Mouse (Mus musculus): ENCODE data around the gene Pcca. TPM values are rescaled to one million over a fixed set of nuclear protein-coding genes. Genes with fewer than 3 reads are reported as not detected.
A peak's percentile ranks its signal among the peaks of the same experiment; 100 is the strongest.

The Pcca gene
- polyA plus RNA-seq, 1 experiment from 2014 or later, result 31.5 TPM

DNA sequence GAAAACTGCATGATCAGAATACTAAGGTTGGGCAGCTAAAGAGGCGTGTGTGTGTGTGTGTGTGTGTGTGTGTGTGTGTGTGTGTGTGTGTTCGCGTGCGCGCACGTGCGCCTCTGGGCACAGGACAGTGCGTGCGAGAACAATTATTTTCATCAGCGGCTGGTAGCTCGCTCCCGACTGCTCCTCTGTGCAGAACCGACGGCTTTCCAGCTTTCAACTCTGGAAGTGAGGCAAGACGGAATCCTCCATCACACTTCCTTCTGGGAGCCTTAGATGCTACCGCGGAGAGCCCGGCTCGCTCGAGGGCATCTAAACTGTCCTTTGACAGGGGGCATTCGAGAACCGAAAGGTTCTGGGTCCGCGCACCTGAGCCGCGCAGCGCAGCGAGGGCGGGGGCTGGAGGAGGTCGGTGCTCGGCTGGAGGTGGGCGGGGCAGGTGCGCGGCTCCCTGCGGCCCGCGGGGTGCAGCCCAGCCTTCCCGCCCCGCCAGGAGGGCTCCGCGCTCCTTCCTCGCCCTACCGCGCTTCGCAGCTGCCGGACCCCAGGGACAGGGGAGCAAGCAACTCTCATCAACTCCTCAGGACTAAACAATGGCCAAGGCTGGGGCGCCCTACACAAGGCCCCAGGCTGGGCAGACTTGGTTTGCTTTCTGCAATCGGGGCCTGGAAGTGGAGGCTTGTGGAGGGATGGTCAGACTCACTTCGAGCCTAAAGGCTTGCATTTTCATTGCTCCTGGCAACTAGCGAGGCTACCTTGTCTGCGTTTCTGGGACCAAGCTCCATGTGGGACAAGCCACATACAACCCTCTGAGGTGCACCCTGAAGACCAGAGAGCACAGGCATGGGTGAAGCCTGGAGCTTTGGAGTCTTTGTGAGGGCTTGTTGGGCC is 43.4 kb upstream of the Pcca start, which contains the start of gene Gm10837:
Gene Gm10837 (plus strand): TSS at position 146 of the 888 bp plus-strand sequence.
- Histone ChIP-seq H3K36me3 (ENCODE audit: control insufficient read depth, insufficient read depth) (no peaks in the 10 kb centered on the region), H3K9ac (ENCODE audit: low read length) (no peak within 1 kb of the TSS), H3K27me3 (ENCODE audit: control insufficient read depth, insufficient read depth, low read length) (peaks cover 53% of the 10 kb centered on the region), H3K4me1 (ENCODE audit: control insufficient read depth, insufficient read depth, low read length) (peaks cover 5% of the 10 kb centered on the region), H3K4me3 (ENCODE audit: low read length) (peak within 1 kb of the TSS; percentile 32), H3K9me3 (replicated peaks; ENCODE audit: control insufficient read depth, low read length) (0 out of 2 replicates have a peak, but pooled peaks cover 2% of the 10 kb centered on the region), H3K4me2 (ENCODE audit: low read depth, low read length) (peak within 1 kb of the TSS; percentile 49), H3K27ac (ENCODE audit: low read length) (no peak within 1 kb of the TSS)
- 2% methylated on average over 49 of the region's 51 CpGs for WGBS
- ATAC-seq (replicated peaks; ENCODE audit: extremely low read depth, insufficient read depth, low FRiP score), result no peak

- ATAC-seq (replicated peaks; ENCODE audit: extremely low read depth, insufficient read depth, low FRiP score), result no peak
- Histone ChIP-seq H3K9me3 (replicated peaks; ENCODE audit: control insufficient read depth, low read length) (0 out of 2 replicates have a peak, but pooled peaks cover 2% of the 10 kb centered on the region), H3K4me1 (ENCODE audit: control insufficient read depth, insufficient read depth, low read length) (peaks cover 5% of the 10 kb centered on the region), H3K27ac (ENCODE audit: low read length) (no peak overlapping the region), H3K9ac (ENCODE audit: low read length) (no peak overlapping the region), H3K4me2 (ENCODE audit: low read depth, low read length) (no peak overlapping the region), H3K4me3 (ENCODE audit: low read length) (no peak overlapping the region), H3K27me3 (ENCODE audit: control insufficient read depth, insufficient read depth, low read length) (peaks cover 48% of the 10 kb centered on the region), H3K36me3 (ENCODE audit: control insufficient read depth, insufficient read depth) (no peaks in the 10 kb centered on the region)
- 78% methylated on average over 6 of the region's 6 CpGs for WGBS
Observed at GRCm38 (mm10) chr14:122491521-122491920, 42.6 kb upstream of the Pcca start.

GRCm38 (mm10) chr14:122492015-122492414 is 42.1 kb upstream of the Pcca start:
- ATAC-seq (replicated peaks; ENCODE audit: extremely low read depth, insufficient read depth, low FRiP score), result no peak
- Histone ChIP-seq H3K27me3 (ENCODE audit: control insufficient read depth, insufficient read depth, low read length) (peaks cover 46% of the 10 kb centered on the region), H3K4me2 (ENCODE audit: low read depth, low read length) (no peak overlapping the region), H3K27ac (ENCODE audit: low read length) (no peak overlapping the region), H3K4me1 (ENCODE audit: control insufficient read depth, insufficient read depth, low read length) (peaks cover 5% of the 10 kb centered on the region), H3K36me3 (ENCODE audit: control insufficient read depth, insufficient read depth) (no peaks in the 10 kb centered on the region), H3K9ac (ENCODE audit: low read length) (no peak overlapping the region), H3K9me3 (replicated peaks; ENCODE audit: control insufficient read depth, low read length) (0 out of 2 replicates have a peak, but pooled peaks cover 2% of the 10 kb centered on the region), H3K4me3 (ENCODE audit: low read length) (no peak overlapping the region)
- 60% methylated on average over 1 of the region's 1 CpGs for WGBS

GRCm38 (mm10) chr14:122509058-122509457 is 25.1 kb upstream of the Pcca start:
- Histone ChIP-seq H3K4me1 (ENCODE audit: control insufficient read depth, insufficient read depth, low read length) (no peaks in the 10 kb centered on the region), H3K36me3 (ENCODE audit: control insufficient read depth, insufficient read depth) (no peaks in the 10 kb centered on the region), H3K27ac (ENCODE audit: low read length) (no peak overlapping the region), H3K4me2 (ENCODE audit: low read depth, low read length) (no peak overlapping the region), H3K9ac (ENCODE audit: low read length) (no peak overlapping the region), H3K9me3 (replicated peaks; ENCODE audit: control insufficient read depth, low read length) (no peaks in the 10 kb centered on the region), H3K27me3 (ENCODE audit: control insufficient read depth, insufficient read depth, low read length) (0 out of 2 replicates have a peak, but pooled peaks cover 4% of the 10 kb centered on the region), H3K4me3 (ENCODE audit: low read length) (no peak overlapping the region)
- ATAC-seq (replicated peaks; ENCODE audit: extremely low read depth, insufficient read depth, low FRiP score), result no peak
- WGBS, result 17% methylated on average over 2 of the region's 2 CpGs

DNA sequence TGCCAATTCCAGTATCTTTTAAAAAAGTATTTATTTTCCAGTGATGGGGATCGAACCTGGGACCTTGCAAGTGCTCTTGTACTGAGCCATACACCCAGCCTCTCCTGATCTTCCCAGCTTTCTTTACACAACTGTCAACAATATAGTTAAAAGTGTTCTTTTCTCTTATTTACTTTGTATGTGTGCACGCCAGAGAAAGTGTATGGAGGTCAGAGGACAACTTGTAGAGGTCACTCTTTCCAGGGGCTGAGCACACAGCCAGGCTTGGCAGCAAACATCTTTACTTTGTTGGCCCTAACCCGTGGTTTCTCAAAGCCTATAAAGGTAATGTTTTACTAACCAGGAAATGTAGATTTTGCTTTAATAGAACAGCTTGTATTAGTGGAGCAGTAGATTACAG is 22.6 kb upstream of the Pcca start:
- Histone ChIP-seq H3K9ac (ENCODE audit: low read length) (no peak overlapping the region), H3K27ac (ENCODE audit: low read length) (no peak overlapping the region), H3K36me3 (ENCODE audit: control insufficient read depth, insufficient read depth) (no peaks in the 10 kb centered on the region), H3K4me2 (ENCODE audit: low read depth, low read length) (no peak overlapping the region), H3K27me3 (ENCODE audit: control insufficient read depth, insufficient read depth, low read length) (0 out of 2 replicates have a peak, but pooled peaks cover 4% of the 10 kb centered on the region), H3K4me3 (ENCODE audit: low read length) (no peak overlapping the region), H3K9me3 (replicated peaks; ENCODE audit: control insufficient read depth, low read length) (no peaks in the 10 kb centered on the region), H3K4me1 (ENCODE audit: control insufficient read depth, insufficient read depth, low read length) (no peaks in the 10 kb centered on the region)
- no peak for ATAC-seq (replicated peaks; ENCODE audit: extremely low read depth, insufficient read depth, low FRiP score)
- WGBS, result 67% methylated on average over 3 of the region's 3 CpGs

DNA sequence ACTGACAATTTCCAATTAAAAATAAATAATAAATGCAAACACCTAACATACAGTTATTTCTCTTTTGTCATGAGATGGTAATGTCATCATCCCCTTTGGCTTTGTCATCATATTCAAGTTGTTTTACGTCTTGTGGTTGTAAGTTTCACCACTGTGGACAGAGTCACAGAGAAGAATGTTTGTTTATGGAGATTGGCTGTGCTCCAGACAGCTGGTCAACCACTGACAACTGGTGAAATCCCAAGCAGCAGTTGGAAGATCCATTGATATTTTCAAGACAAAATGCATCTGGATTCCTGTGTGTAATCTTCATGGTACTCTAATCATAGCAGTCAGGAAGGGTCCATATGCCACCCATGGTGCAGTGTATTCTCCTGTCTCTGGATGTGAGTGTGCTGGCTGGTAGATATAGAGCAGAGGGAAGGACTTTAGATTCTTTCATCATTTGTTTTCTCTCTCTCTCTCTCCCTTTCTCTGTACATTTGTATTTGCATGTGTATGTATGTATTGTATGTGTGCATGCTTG is 20.6 kb upstream of the Pcca start:
- Histone ChIP-seq H3K27ac (ENCODE audit: low read length) (no peak overlapping the region), H3K9me3 (replicated peaks; ENCODE audit: control insufficient read depth, low read length) (no peaks in the 10 kb centered on the region)

DNA sequence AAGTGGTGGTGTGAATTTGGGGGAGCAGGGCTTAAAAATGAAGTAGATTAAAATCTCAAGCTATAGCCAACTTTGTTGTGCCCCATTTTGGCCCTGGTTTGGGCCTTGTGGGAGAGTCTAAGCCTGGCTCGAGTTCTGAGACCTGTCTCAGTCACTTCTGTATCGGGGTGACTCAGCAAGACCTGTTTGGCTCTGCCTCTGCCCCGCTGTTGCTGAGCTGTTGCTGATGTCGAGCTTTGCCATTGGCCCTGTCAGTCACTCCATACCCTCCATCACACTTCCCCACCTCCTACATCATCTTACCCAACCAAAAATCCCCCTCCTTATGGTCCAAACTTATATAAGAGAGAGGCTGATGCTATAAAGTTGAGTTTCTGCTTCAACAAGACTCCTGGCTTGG is 5.6 kb upstream of the Pcca start:
- Histone ChIP-seq H3K9me3 (replicated peaks; ENCODE audit: control insufficient read depth, low read length) (peaks cover 7% of the 10 kb centered on the region; the same call in 1 of the 2 replicates), H3K4me3 (ENCODE audit: low read length) (no peak overlapping the region), H3K9ac (ENCODE audit: low read length) (no peak overlapping the region), H3K27ac (ENCODE audit: low read length) (no peak overlapping the region), H3K27me3 (ENCODE audit: control insufficient read depth, insufficient read depth, low read length) (no peaks in the 10 kb centered on the region), H3K4me2 (ENCODE audit: low read depth, low read length) (no peak overlapping the region), H3K4me1 (ENCODE audit: control insufficient read depth, insufficient read depth, low read length) (peaks cover 2% of the 10 kb centered on the region; the same call in 1 of the 2 replicates), H3K36me3 (ENCODE audit: control insufficient read depth, insufficient read depth) (no peaks in the 10 kb centered on the region)
- ATAC-seq (replicated peaks; ENCODE audit: extremely low read depth, insufficient read depth, low FRiP score), result no peak
- WGBS, result 65% methylated on average over 4 of the region's 4 CpGs

More for the DNA sequence above, 20.6 kb upstream of the Pcca start:
- Histone ChIP-seq H3K4me2 (ENCODE audit: low read depth, low read length) (no peak overlapping the region), H3K4me1 (ENCODE audit: control insufficient read depth, insufficient read depth, low read length) (no peaks in the 10 kb centered on the region), H3K4me3 (ENCODE audit: low read length) (no peak overlapping the region), H3K36me3 (ENCODE audit: control insufficient read depth, insufficient read depth) (no peaks in the 10 kb centered on the region), H3K9ac (ENCODE audit: low read length) (no peak overlapping the region), H3K27me3 (ENCODE audit: control insufficient read depth, insufficient read depth, low read length) (0 out of 2 replicates have a peak, but pooled peaks cover 4% of the 10 kb centered on the region)
- no peak for ATAC-seq (replicated peaks; ENCODE audit: extremely low read depth, insufficient read depth, low FRiP score)
- 41% methylated on average over 1 of the region's 1 CpGs for WGBS

- no peak overlapping the region for H3K9ac ChIP-seq (ENCODE audit: low read length)
- H3K9me3 ChIP-seq (replicated peaks; ENCODE audit: control insufficient read depth, low read length), result no peaks in the 10 kb centered on the region
- WGBS, result 88% methylated on average over 1 of the region's 1 CpGs
- no peak for ATAC-seq (replicated peaks; ENCODE audit: extremely low read depth, insufficient read depth, low FRiP score)
- H3K36me3 ChIP-seq (ENCODE audit: control insufficient read depth, insufficient read depth), result no peaks in the 10 kb centered on the region
- H3K4me2 ChIP-seq (ENCODE audit: low read depth, low read length), result no peak overlapping the region
- no peak overlapping the region for H3K27ac ChIP-seq (ENCODE audit: low read length)
- H3K4me1 ChIP-seq (ENCODE audit: control insufficient read depth, insufficient read depth, low read length), result peaks cover 13% of the 10 kb centered on the region
- no peak overlapping the region for H3K4me3 ChIP-seq (ENCODE audit: low read length)
- H3K27me3 ChIP-seq (ENCODE audit: control insufficient read depth, insufficient read depth, low read length), result no peaks in the 10 kb centered on the region
Observed at GRCm38 (mm10) chr14:122535986-122536385, 1.9 kb downstream of the Pcca start.

DNA sequence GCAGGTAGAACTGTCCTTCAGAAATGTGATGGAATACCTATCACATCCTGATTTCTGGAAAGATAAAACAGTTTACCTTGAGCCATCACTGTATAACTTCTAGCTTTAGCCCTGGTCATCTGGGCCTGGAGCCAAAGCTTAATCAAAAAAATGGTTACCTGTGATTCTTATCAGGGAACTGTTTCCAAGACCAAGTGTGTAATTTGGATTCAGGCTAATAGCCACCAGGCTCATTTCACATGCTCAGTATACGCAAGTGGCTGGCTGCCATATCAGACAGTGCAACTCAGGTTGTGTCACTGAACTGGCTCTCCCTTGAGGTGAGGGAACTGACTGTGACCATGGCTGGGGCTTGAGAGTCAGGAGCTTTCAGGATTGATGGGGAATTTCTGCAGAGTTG is 14.3 kb downstream of the Pcca start:
- Histone ChIP-seq H3K36me3 (ENCODE audit: control insufficient read depth, insufficient read depth) (no peaks in the 10 kb centered on the region), H3K4me3 (ENCODE audit: low read length) (no peak overlapping the region)

More for the DNA sequence above, 14.3 kb downstream of the Pcca start:
- H3K9me3 ChIP-seq (replicated peaks; ENCODE audit: control insufficient read depth, low read length), result peaks cover 2% of the 10 kb centered on the region; the same call in 1 of the 2 replicates
- H3K4me1 ChIP-seq (ENCODE audit: control insufficient read depth, insufficient read depth, low read length), result peaks cover 8% of the 10 kb centered on the region
- H3K27me3 ChIP-seq (ENCODE audit: control insufficient read depth, insufficient read depth, low read length), result no peaks in the 10 kb centered on the region
- H3K4me2 ChIP-seq (ENCODE audit: low read depth, low read length), result no peak overlapping the region
- H3K27ac ChIP-seq (ENCODE audit: low read length), result no peak overlapping the region
- no peak overlapping the region for H3K9ac ChIP-seq (ENCODE audit: low read length)
- no peak for ATAC-seq (replicated peaks; ENCODE audit: extremely low read depth, insufficient read depth, low FRiP score)
- WGBS, result 97% methylated on average over 1 of the region's 1 CpGs

Data from heart, embryonic 16.5 days (tissue).